ENCODE assay signal across 18 mouse cellular contexts in the genomic region with DNA sequence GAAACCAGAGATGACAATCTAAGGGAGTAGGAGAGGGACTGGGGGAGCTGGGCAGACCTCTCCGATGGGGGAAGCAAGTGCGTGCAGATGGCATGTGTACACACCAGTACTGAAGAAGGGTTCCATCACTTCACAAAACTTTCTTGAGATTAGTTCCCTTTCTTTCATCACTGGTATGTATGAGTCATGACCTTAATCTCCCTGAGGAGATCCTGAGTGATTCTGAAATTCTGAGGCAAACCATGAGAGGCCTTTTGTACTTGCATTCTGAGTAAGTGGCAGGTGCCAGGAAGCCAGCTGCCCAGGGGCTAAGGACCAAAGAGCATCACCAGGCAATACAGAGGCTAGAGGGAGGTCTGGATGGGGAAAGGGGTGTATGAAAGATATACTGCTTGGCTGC. TPM values are rescaled to one million over a fixed set of nuclear protein-coding genes. Genes with fewer than 3 reads are reported as not detected.
A peak's percentile ranks its signal among the peaks of the same experiment; 100 is the strongest.
DNase-seq lines count a peak whose midpoint lies in the region; ATAC-seq and TF ChIP-seq lines count a peak whose summit lies in the region.
"Had no signal": no experiment of that assay in that cellular context is flagged by ENCODE, and none has a peak within 500 bp of the region (broad histone marks: within the 10 kb centered on the region; RNA-seq: fewer than 3 reads in every experiment).

No protein-coding gene starts in this region.

- H3K4me3 ChIP-seq in lung, postnatal 0 days (ENCODE audit: low read depth, low read length): no peak overlapping the region
- no peak overlapping the region for H3K4me3 ChIP-seq in neural tube, embryonic 15.5 days (replicated peaks)
- H3K4me3 ChIP-seq: heart, embryonic 15.5 days; hindbrain, embryonic 10.5 days; limb, embryonic 15.5 days; midbrain, embryonic 13.5 days had no signal

- no peak overlapping the region for H3K9ac ChIP-seq in lung, postnatal 0 days (replicated peaks; ENCODE audit: low read depth)
- no peak overlapping the region for H3K9ac ChIP-seq in neural tube, embryonic 15.5 days (replicated peaks)
- H3K9ac ChIP-seq: heart, embryonic 15.5 days; limb, embryonic 15.5 days; midbrain, embryonic 13.5 days had no signal

- no peaks in the 10 kb centered on the region for H3K4me1 ChIP-seq in lung, postnatal 0 days (ENCODE audit: insufficient read depth, low read depth, low read length)
- no peaks in the 10 kb centered on the region for H3K4me1 ChIP-seq in neural tube, embryonic 15.5 days
- H3K4me1 ChIP-seq: heart, embryonic 15.5 days; hindbrain, embryonic 10.5 days; limb, embryonic 15.5 days; midbrain, embryonic 13.5 days had no signal

- TF ChIP-seq CTCF in lung, postnatal 0 days (IDR thresholded peaks at IDR 0.05): no peak

- H3K36me3 ChIP-seq in lung, postnatal 0 days (ENCODE audit: insufficient read depth, low read length): no peaks in the 10 kb centered on the region
- H3K36me3 ChIP-seq in neural tube, embryonic 15.5 days: no peaks in the 10 kb centered on the region
- H3K36me3 ChIP-seq: heart, embryonic 15.5 days; hindbrain, embryonic 10.5 days; limb, embryonic 15.5 days; midbrain, embryonic 13.5 days had no signal

- 48% methylated on average over 2 of the region's 2 CpGs for WGBS in lung, postnatal 0 days
- 90% methylated on average over 2 of the region's 2 CpGs for WGBS in neural tube, embryonic 15.5 days

- no peaks in the 10 kb centered on the region for H3K27me3 ChIP-seq in lung, postnatal 0 days (replicated peaks; ENCODE audit: insufficient read depth, low read length)
- H3K27me3 ChIP-seq in neural tube, embryonic 15.5 days (replicated peaks): no peaks in the 10 kb centered on the region
- H3K27me3 ChIP-seq: heart, embryonic 15.5 days; limb, embryonic 15.5 days; midbrain, embryonic 13.5 days had no signal

- H3K9me3 ChIP-seq in lung, postnatal 0 days (ENCODE audit: low read length): no peaks in the 10 kb centered on the region
- H3K9me3 ChIP-seq in neural tube, embryonic 15.5 days (replicated peaks): no peaks in the 10 kb centered on the region
- H3K9me3 ChIP-seq: heart, embryonic 15.5 days; hindbrain, embryonic 10.5 days; limb, embryonic 15.5 days; midbrain, embryonic 13.5 days had no signal

- DNase-seq in lung, postnatal 0 days (ENCODE audit: low spot score): peak; percentile 39
- DNase-seq in lung, adult 18-20 months: no peak
- peak; percentile 45 for DNase-seq in Muller cell, postnatal 12 days (ENCODE audit: inconsistent ontology term)
- DNase-seq in cerebellum, adult 11-12 months: no peak
- DNase-seq in cerebellum, adult 18-20 months: no peak
- no peak for DNase-seq in heart, postnatal 10 days
- DNase-seq: cerebellum, adult 9-11 months; kidney, adult 9 months; kidney, postnatal 4 days; lung, postnatal 36 days; right cerebral cortex, postnatal 4 days had no signal

- H3K27ac ChIP-seq in lung, postnatal 0 days (ENCODE audit: low read length): no peak overlapping the region
- no peak overlapping the region for H3K27ac ChIP-seq in neural tube, embryonic 15.5 days (replicated peaks)
- H3K27ac ChIP-seq: heart, embryonic 15.5 days; hindbrain, embryonic 10.5 days; limb, embryonic 15.5 days; midbrain, embryonic 13.5 days had no signal

- intact Hi-C loops in heart, postnatal 10 days (cut with DNase I): no loop called here

- H3K4me2 ChIP-seq in lung, postnatal 0 days (replicated peaks; ENCODE audit: low read depth, low read length): no peak overlapping the region
- no peak overlapping the region for H3K4me2 ChIP-seq in neural tube, embryonic 15.5 days
- H3K4me2 ChIP-seq: heart, embryonic 15.5 days; limb, embryonic 15.5 days; midbrain, embryonic 13.5 days had no signal

- TF ChIP-seq EP300 in lung, postnatal 0 days (IDR thresholded peaks at IDR 0.05): no peak

- ATAC-seq in lung, postnatal 0 days: no peak
- peak; percentile 60 for ATAC-seq in megakaryocyte, adult 5-6 weeks (ENCODE audit: poor library complexity, severe bottlenecking)
- no peak for ATAC-seq in neural tube, embryonic 15.5 days (ENCODE audit: low FRiP score)
- ATAC-seq: forebrain, embryonic 14.5 days; midbrain, embryonic 13.5 days had no signal

RNA-seq across cellular contexts. Expression of a gene that starts 25.9 kb away (rescaled TPM):
- 22.5 and 25.3 TPM in 2 replicates for polyA plus RNA-seq in lung, postnatal 0 days (2015; fragmentation: Nextera tagmentation; extraction: Ambion mirVana)
- 181 and 207 TPM in 2 replicates for total RNA-seq in megakaryocyte, adult 5-6 weeks (2015)
- total RNA-seq in megakaryocyte, adult 5-6 weeks (2017): 125 and 151 TPM in 2 replicates
- 48.1 and 60.3 TPM in 2 replicates for polyA plus RNA-seq in neural tube, embryonic 15.5 days (2015; fragmentation: Nextera tagmentation; extraction: Ambion mirVana)
- total RNA-seq in heart, postnatal 10 days (2021): 10 to 100 TPM; 35.7 to 41.9 TPM

Comparison
In these comparisons a context has a peak if more than half of its experiments do, and no peak if none do; other contexts are left out.
1. DNase-seq: peak in lung, postnatal 0 days (single experiment) and Muller cell, postnatal 12 days (single experiment); none in lung, adult 18-20 months (0 of 2), cerebellum, adult 11-12 months (single experiment), cerebellum, adult 18-20 months (0 of 2) and heart, postnatal 10 days (0 of 2).